Mouse (Mus musculus) v-Abl transformed pro-B cells (cell line): ENCODE data around the gene Pxmp2.

ENCODE experiments used
- in situ Hi-C, 2 experiments: fragments of 400-800 bp; cut with MboI; formaldehyde crosslinking; loops; one replicate each; pipeline ENCODE4 v1.15.1; 2025; ENCODE audit not compliant: unreplicated experiment in 2 of 2

The Pxmp2 gene

GRCm38 (mm10) chr5:110231638-110232037 is 54.3 kb downstream of the Pxmp2 start:
- in situ Hi-C loops, result no loop called here

- in situ Hi-C loops, result no loop called here
These were observed 55.1 kb downstream of the Pxmp2 start, which contains the start of gene Ankle2 for GRCm38 (mm10) chr5:110230780-110231461. TSS of gene Ankle2 (plus strand) at chr5:110231004.

GRCm38 (mm10) chr5:110230401-110230779 is 55.6 kb downstream of the Pxmp2 start:
- in situ Hi-C loops, result no loop called here

GRCm38 (mm10) chr5:110227336-110227883 is 58.6 kb downstream of the Pxmp2 start:
- in situ Hi-C loops, result no loop called here

- in situ Hi-C loops, result no loop called here
These were observed 60.9 kb downstream of the Pxmp2 start for GRCm38 (mm10) chr5:110225056-110225455.
